Mouse (Mus musculus) liver (tissue): ENCODE measurements around the gene Slc17a2.
"Not testable (repeated sequence)": the region's sequence is repeated elsewhere in the genome, so short reads cannot be mapped to it uniquely, and the experiment has no call there.

Experiments
- DNase-seq: peaks from one replicate; pipeline ENCODE4 v3.0.0-alpha.2; 2020; ENCODE audit warnings: mixed read lengths

The Slc17a2 gene

GRCm38 (mm10) chr13:23806422-23807052 is at the start of gene Slc17a2:
Gene Slc17a2 (plus strand): TSS chr13:23806993.
- DNase-seq: no peak

- DNase-seq: peak; percentile 80
These were observed 49.5 kb upstream of the Slc17a2 start for GRCm38 (mm10) chr13:23757211-23757773.

DNA sequence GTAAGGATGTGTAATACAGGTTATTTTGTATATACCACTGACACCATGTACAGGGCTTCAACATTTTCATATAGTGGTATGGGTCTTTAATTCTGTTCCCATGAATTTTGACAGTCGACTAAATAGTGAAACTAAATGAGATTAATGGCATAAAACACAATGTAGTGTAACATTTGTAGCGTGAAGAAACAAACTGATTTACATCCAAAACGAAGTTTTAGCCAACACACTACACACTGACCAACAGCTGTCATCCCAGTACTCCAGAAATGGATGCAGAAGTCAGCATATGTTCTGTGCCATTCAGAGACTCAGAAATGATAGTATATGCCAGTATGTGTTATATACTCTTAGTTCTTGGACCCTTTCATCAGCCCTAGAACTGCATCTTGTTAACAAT is 48.9 kb upstream of the Slc17a2 start:
- no peak for DNase-seq

- no peak for DNase-seq
These were observed 47.5 kb upstream of the Slc17a2 start for GRCm38 (mm10) chr13:23759251-23759771.

- DNase-seq: no peak
These were observed 46.9 kb upstream of the Slc17a2 start for GRCm38 (mm10) chr13:23759916-23760239.

GRCm38 (mm10) chr13:23760240-23760971 is 46.4 kb upstream of the Slc17a2 start:
- DNase-seq: peak; percentile 53

DNA sequence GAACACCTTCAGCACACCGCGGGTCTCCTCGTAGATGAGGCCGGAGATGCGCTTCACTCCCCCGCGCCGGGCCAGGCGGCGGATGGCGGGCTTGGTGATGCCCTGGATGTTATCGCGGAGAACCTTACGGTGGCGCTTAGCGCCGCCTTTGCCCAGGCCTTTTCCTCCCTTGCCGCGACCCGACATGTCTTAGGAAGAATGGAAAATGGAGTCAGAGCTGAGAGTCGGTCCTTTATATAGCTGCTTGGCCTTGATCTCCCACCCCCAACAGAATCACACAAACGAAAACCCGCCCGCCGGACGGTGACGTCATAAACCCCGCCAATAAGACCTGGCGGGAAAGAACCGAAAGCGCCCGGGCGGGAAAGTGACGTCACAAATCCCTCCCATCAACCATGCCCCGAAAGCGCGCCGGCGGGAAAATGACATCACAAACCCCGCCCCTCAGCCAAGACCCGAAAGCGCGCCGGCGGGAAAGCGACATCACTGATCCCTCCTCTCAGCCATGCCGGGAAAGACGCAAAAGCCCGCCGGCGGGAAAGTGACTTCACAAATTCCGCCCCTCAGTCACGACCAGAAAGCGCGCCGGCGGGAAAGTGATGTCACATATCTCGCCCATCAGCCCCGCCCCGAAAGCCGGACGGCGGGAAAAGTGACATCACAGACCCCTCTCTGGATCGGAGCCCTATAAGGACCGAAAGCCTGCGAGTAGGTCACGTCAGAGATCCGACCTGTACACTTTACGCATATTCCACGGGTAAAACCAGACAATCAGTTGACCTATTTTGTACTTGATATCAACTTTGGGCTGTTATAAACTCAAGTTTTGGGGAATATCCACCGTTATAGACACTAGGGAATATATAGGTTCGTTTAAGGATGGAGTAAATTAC is 45.6 kb upstream of the Slc17a2 start, which contains the start of gene Hist1h4a:
Gene Hist1h4a (minus strand): TSS at position 259 of the 893 bp plus-strand sequence.
- peak; percentile 99 for DNase-seq

GRCm38 (mm10) chr13:23761871-23762821 is 44.6 kb upstream of the Slc17a2 start, which contains the start of gene Hist1h3a:
Gene Hist1h3a (minus strand): TSS chr13:23762386.
- DNase-seq: peak; percentile 84

GRCm38 (mm10) chr13:23763242-23763585 is 43.6 kb upstream of the Slc17a2 start:
- DNase-seq: no peak

- DNase-seq: peak; percentile 97
These were observed 43.0 kb upstream of the Slc17a2 start, which contains the start of gene Hist1h1a for GRCm38 (mm10) chr13:23763586-23764323. Gene Hist1h1a (plus strand): TSS chr13:23763666.

DNA sequence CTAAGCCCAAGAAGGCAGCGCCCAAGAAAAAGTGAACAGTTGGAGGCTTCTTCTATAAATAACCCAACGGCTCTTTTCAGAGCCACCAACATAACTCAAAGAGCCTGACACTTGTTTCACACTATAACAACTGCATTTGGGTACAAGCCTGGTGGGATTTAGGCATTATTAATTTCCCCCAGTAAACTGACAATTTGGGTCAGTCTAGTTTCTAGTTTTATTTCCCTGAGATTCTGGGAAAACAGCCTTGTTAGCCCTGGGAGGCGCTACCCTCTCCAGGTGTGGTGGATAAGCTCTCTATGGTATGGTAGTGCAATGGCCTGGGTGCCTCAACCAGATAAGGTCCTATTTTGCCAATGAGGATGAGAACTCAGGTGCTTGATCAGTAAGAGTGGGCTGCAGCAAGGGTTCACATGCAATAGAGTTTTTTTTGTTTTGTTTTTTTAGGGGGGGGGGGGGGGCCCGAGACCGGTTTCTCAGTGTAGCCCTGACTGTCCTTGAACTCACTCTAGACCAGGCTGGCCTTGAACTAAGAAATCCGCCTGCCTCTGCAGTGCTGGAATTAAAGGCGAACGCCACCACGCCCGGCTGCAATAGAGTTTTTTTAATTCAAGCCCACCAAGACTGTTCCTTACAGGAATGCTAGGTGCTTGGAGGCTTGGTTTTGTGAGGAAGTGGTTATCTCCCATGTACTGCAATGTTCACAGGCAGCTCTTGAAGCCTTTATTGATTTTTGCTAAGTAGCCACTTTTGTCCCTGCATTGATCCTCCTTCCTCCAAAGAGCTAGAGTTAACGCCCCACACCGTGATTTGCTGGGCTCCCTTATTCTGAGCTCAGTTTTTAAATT is 42.2 kb upstream of the Slc17a2 start:
- DNase-seq: peak; percentile 73

DNA sequence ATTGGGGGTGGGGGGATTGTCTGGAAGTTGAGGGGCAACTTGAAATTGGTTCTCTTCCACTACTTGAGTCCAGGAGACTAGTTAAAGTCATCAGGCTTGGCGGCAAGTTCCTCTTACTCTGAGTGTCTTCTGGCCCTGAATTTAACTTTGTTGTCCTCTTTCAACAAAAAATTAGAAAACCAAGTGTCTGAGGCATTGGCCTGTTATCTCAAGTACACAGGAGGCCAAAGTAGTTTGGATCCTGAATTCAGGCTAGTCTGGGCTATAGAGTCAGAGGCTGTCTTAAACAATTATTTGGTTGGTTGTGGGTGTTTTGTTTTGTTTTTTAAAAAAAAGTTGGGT is 41.6 kb upstream of the Slc17a2 start:
- no peak for DNase-seq

DNA sequence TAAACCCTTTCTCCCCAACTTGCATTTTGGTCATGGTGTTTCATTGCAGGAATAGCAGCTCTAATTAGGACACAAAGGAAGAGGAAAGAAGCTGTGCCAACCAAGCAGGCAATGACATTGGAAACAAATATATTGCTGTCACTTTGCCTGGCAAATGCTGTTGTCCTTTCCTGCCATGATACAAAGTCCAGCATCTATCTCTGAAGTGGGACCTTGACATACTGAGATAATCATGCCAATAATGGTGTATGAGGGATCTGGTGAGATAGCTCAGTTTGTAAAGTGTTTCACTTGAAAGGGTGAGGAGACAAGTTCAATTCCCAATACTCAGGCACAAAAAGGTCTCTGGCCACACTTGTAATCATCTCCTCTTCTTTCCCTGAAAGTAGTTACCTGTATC is 40.0 kb upstream of the Slc17a2 start:
- no peak for DNase-seq

GRCm38 (mm10) chr13:23768834-23769397 is 37.9 kb upstream of the Slc17a2 start:
- no peak for DNase-seq

- not testable (repeated sequence) for DNase-seq
These were observed 37.2 kb upstream of the Slc17a2 start, which contains the start of gene Trim38 for GRCm38 (mm10) chr13:23769613-23770012. Gene Trim38 (plus strand): TSS chr13:23769913.

DNA sequence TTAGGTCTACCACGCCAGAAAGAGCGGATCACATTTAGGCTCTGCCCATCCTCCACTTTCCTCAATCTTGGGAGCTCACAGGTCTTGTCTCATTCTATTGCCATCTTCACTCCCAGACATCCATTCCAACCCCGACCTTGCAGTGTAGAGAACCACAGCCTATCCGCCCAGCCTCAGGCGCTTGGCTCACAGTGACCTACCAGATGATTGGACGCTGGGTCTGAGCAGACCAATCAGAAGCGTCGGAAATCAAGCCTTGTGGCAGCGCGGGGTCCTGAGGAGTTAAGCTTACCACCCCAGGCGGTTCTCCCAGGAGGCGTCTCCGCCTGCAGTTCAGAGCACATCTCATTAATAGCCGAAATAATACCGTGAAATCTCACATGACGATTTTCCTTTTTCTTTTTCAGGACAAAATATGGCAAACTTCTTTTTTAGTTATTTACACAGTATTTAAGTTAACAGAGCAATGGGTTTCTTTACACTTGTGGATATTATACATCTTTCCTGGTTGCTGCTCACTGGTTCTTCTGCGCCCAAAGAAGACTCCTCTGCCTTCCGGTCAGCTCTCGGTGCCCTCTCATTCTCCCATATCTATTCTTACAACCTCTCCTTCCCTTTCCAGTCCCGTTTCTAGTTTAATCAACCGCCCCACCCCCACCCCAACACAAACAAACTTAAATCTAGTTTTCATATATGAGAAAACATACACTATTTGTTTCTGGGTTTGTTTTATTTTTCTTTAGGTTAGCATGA is 34.1 kb upstream of the Slc17a2 start:
- DNase-seq: peak; percentile 86

DNA sequence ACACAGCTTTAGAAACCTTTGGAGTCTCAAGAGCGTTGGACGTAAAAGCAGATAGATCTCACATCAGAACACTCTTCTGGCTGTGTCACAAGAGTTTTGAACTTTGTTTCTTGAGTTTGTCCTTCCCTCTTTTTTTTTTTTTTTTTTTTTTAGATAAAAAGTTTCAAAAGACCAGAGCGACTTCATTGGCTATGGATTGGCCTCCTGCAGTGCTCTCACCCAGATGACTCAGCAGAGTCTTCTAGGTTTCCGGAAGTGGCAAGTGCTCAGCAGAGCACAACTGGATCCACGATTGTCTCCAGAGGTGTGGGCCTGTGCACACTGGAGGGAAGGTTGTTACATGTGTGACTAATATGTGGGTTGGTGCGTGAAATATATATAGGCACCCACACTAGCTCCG is 28.5 kb upstream of the Slc17a2 start:
- DNase-seq: no peak

GRCm38 (mm10) chr13:23779025-23779424 is 27.8 kb upstream of the Slc17a2 start:
- peak; percentile 18 for DNase-seq

DNA sequence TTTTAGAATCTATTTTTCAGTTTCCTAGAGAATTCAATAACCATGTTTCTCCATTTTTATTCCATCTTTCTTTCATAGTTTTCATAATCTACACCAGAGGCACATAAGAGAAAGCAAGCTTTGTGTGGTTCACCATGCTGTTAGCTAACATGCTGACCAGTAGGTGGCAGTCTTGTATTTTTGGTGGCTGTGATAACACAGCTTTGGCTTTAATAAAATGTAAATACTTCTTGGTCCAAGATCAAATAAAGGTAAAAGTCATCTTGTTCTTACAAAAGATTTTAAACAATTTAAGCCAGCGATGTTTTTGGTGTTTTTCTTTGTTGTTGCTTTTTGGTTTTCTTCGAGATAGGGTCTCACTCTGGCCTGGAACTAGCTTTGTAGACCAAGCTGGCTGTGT is 14.3 kb upstream of the Slc17a2 start:
- DNase-seq: peak; percentile 51
